Mouse (Mus musculus) liver, embryonic 14.5 days (tissue): ENCODE data around the gene Add1.

Source experiments
- CTCF ChIP-seq: IDR thresholded peaks from 2 replicates; pipeline ENCODE4 v1.5.1; 2016; ENCODE audit warnings: antibody characterized with exemption, low read depth, control low read depth
- EP300 ChIP-seq: IDR thresholded peaks from 2 replicates; pipeline ENCODE4 v1.6.1; 2016; ENCODE audit warnings: antibody characterized with exemption, low read depth

GRCm38 (mm10) chr5:34535831-34536230 is 37.6 kb upstream of the Add1 start:
- no peak for TF ChIP-seq CTCF
- no peak for TF ChIP-seq EP300
